Mouse (Mus musculus) ES-Bruce4 (cell line): Measurements from ENCODE around the gene Jun.

Source experiments
- CTCF ChIP-seq: IDR thresholded peaks from one replicate; pipeline ENCODE4 v1.8.1; 2011; ENCODE audit warnings: low read depth, low read length
- POLR2A ChIP-seq: IDR thresholded peaks from one replicate; pipeline ENCODE4 v1.8.1; 2011; ENCODE audit warnings: low read length; ENCODE audit not compliant: insufficient read depth

DNA sequence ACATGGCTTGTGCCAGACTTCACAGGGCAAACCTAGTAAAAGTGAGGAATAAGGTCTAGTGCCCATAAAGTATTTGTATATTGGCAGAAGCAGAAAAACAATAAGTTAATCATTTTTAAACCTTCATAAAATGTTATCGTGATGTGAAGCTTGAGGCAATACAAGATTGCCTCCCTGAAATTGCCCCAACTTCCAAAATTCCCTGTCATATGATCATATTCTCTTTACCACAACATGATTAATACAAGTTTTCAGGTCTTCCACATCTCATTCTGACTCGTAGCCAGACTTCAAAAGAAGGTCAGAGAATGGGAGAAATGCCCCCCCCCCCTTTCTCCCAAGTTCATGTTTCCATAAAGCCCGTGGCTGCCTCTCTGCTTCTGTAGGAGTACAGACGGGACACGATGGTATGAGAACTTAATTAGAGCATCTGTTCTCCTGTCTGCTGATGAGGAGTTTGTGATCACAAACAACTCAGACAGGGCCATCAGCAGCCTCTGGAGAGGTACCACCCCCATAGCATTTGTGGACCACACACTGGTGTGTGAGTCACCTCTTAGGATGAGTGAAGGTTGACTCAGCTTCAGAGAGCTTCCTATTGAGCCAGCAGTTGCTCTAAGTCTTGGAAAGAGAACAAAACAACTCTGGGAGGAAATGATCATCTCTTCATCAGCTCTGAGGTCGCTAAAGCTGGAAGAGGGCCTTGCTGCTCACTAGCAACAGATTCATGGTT lies 50.8 kb downstream of the Jun start:
- no peak for TF ChIP-seq CTCF
- no peak for TF ChIP-seq POLR2A
